Mouse (Mus musculus) A20 (cell line): Measurements from ENCODE around the gene Scarb1.
A peak's percentile ranks its signal among the peaks of the same experiment; 100 is the strongest.
"Not testable (repeated sequence)": the region's sequence is repeated elsewhere in the genome, so short reads cannot be mapped to it uniquely, and the experiment has no call there.

Experiments used
- DNase-seq: peaks from one replicate; pipeline ENCODE4 v3.0.0-alpha.2; 2011; ENCODE audit warnings: low read depth, low spot score

Scarb1 gene

DNA sequence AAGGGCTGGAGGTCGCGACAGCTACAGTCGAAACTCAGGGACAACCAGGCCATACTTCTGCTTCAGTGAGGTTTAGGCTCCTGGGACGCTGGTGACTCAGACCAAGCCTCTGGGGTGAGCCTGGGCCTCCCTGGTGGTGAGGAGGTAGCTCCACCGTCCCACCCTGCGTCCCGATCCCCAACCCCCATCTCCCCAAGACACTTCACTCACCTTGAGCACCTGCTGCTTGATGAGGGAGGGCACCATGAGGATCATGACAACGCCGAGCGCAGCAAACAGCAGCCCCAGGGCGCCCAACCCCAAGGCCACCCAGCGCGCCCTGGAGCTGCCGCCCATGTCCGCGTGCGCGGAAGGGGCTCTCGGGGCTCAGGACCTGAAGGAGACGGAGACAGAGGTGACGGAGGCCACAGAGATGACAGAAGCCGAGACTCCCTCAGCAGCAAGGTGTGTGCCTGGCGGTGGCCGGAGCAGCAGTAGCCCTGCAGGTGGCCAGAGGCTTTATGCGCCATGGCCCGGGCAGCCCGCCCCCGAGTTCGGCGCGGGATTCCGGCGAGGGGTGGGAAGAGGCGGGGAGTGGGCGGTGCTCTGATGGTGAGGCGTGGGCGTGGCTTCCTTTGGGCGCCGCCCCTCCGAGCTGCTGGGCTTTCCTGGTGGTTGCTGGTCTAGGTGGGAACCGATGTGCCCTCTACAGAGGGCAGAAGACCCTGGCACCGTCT, at the start of gene Scarb1:
Gene Scarb1, minus strand, starts transcription at position 548 of the 716 bp plus-strand sequence.
- peak; percentile 91 for DNase-seq

DNA sequence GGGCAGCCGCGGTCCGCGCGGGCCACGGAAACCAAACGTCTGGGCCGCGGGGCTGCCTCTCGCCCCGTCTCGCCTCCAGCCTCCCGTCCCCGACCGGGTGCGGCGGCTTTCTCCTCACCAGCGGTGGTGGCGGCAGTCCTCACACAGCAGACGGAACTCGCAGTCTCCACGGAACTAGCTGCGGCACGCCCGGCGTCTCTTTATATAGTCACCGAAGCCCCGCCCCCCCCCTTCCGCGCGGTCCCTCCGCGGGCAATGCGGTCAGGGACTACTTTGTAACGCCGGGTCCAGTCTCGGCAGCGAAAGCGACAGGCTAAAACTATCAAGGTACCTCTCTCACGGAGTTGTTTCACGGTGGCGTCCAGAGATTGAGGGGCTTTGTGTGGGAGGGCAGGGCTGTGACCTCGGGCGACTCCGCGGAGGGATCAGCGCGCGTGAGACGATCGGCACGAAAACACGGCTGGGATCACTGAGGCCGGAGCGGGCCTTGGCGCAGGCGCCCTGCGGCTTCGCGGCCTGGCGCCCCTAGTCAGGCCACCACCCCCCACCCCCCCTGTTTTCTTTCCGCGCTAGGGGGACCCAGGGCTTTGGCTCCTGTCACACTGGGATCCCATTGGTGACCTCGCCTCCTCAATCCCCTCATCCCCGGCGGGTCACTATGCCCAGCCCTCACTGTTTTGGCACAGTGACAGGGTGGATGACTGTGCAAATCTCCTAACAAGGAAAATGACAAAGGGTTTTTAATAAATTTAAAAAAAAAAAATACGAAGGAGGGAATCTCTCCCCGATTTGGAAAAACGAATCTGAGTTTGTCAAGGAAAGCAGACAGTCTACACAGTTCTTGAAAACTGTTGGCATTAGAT, 48.9 kb upstream of the Scarb1 start, which contains the start of gene Ubc:
Gene Ubc, minus strand, starts transcription at position 624 of the 863 bp plus-strand sequence.
- DNase-seq: peak; percentile 96

DNA sequence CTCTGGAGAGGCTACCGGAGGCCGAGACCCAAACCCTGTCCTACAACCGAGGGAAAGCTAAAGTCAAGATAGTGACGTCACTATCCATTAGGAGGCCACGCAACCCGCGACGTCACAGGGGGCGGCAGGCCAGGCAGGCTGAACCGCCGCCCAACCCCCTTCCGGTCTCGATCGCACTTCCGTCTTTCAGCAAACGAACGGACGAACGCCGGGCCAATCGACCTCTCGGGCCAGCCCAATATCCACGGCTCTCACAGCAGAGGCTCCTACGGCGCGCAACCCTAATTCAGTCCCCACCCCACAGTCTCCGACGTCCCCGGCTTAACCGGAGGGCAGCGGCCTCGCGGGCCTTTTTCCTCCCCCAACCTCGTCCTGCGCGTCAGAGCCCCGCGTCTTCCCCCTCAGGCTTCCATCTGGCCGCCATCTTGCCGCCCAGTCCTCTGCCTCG, 48.3 kb upstream of the Scarb1 start, which contains the start of gene Gm10382:
Gene Gm10382, plus strand, starts transcription at position 192 of the 448 bp plus-strand sequence.
- peak; percentile 87 for DNase-seq

DNA sequence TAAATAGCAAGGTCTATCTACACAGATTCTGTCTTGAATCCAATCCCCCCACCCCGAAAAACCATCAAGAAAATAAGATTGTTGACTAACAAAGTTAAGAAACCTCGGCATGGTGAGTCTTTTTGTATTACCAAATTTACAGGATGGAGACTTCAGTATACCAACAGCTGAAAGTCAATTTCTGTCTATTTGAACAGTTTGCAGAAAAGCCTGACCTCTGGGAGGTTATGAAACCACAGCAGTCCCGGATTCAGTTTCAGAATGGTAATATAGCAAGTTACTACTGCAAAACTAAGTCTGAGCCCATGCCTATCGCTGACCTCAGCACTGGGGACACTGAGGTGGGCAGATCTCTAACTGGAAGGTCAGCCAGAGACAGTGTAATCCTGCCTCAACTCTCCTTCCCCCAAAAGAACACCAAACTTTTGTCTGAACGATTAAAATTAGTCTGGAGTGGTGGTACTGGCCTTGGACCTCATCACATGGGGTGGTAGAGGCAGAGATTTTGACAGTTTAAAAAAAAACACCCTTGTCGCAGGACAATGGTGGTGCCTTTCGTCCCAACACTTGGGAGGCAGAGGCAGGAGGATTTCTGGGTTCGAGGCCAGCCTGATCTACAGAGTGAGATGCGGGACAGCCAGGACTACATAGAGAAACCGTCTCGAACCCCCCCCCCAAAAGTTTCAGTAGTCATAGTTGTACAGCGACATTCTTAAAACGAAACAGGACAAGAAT, 47.6 kb upstream of the Scarb1 start:
- DNase-seq: no peak

DNA sequence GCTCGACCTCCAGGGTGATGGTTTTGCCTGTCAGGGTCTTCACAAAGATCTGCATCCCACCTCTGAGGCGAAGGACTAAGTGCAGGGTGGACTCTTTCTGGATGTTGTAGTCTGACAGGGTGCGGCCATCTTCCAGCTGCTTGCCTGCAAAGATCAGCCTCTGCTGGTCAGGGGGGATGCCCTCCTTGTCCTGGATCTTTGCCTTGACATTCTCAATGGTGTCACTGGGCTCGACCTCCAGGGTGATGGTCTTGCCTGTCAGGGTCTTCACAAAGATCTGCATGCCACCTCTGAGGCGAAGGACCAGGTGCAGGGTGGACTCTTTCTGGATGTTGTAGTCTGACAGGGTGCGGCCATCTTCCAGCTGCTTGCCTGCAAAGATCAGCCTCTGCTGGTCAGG, 46.4 kb upstream of the Scarb1 start:
- not testable (repeated sequence) for DNase-seq

DNA sequence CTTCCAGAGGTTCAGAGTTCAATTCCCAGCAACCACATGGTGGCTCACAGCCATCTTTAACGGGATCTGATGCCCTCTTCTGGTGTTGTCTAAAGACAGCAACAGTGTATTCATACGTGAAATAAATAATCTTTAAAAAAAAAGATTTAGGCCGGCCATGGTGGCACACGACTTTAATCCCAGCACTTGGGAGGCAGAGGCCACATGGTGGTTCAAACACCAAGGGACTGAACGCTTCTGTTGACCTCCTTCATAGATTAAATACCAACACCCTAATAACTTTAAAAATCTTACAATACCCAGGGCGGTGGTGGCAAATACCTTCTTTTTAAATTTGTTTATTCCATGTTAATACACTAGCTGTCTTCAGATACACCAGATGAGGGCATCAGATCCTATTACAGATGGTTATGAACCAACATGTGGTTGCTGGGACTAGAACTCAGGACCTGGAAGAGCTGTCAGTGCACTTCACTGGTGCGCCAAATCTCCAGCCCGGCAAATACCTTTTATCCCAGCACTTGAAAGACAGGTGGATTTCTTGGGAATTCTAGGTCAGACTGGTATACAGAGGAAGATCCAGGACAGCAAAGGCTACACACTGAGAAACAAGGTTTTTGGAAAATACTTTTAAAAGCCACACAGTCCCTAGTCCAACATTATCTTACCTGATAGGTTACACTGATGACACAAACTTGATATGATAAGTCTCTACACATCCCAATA, 44.5 kb upstream of the Scarb1 start:
- no peak for DNase-seq

DNA sequence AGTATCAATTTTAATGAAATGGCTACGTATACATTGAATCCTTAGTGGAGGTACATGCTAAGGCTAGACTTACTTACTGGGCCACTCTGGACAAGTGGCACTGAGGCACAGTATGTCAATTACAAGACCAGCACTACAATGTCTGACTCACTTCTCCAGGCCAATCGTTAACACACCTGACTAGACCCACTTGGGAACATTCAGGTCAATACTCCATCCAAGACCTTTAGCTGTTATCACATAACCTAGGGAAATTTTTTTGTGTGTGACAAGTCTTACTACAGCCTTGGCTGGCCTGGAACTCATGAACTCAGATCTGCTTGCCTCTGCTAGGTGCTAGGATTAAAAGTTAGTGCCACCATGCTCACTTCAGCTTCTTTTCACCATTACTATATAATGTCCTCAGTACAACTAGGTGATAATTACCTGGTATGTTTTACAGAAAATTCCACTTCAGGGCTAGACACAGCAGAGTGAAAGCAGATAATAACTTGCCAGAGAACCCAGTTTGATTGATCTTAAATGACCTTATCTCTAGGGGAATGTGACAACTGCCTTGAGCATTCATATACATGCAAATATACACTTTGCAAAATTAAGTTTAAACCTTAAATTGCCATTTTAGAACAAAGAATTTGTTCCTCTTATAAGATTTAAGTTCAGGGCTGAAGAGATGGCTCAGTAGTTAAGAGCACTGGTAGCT, 43.8 kb upstream of the Scarb1 start:
- DNase-seq: peak; percentile 33

DNA sequence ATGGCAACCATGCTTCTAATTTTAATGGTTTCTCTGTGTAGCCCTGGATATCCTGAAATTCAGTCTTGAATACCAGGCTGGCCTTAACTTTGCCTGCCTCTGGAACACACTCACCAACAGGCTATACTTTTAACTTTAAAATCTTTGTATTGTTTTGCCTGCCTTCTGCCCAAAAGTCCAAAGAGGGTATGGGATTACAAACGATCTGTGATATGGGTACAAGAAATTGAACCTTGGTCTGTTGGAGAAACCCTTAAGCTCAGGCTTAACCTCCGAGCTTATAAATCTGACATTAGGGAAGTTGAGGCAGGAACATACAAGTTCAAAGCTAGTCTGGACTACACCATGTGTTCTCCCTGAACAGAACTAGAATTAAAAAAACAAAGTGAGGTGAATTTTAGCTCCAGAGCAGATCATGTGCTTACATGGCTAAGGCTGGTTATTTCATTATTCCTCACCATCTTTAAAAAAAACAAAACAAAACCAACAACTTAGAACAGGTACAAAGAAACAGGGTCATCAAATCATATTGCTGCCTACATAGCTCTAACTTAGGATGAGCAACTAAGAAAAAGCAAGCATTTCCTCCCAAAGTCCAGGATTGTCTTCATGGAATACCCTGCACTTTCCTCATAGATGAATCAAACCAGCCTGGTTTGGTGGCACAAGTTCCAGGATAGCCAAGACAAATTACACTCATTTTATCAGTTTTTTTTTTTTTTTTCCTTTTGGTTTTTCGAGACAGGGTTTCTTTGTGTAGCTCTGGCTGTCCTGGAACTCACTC, 42.9 kb upstream of the Scarb1 start:
- DNase-seq: no peak

DNA sequence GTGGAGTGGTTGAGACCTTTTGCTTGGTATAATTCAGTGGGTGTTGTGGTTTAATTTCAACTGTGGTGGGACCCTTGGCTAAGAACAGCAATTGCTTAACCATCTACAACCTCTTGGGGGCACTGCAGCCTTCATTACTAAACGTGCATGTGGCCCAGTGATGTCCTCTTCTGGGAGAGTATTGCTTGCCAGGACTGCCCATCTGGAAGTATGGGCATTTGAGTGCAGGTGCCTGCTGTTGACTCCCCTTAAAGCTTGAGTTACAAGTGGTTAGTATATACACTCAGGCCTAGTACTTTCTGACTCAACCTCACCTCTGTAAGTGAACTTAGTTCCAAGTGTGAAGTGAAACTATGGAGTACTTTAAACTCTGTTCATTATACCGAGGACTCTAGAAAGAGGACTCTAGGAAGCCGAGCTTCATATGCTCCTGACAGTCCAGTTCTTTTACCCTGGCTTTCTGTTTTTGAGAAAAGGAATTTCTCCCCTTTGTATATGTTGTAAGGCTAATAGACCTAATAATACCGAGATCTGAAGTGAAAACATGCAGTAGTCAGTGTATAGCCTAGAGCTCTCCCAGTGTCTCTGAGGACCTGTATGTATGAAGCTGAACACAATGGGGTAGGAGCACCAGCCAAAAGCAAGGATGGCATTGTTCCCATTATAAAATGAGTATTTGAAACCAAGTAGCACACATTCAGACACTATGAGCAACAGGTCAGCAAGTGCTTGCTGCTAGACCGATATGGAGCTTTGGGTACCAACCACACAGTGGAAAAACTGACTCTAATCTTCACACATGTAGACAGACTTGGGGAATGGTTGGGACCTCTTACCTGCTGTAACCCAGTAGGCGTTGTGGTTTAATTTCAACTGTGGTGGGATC, 42.0 kb upstream of the Scarb1 start:
- DNase-seq: peak; percentile 76

DNA sequence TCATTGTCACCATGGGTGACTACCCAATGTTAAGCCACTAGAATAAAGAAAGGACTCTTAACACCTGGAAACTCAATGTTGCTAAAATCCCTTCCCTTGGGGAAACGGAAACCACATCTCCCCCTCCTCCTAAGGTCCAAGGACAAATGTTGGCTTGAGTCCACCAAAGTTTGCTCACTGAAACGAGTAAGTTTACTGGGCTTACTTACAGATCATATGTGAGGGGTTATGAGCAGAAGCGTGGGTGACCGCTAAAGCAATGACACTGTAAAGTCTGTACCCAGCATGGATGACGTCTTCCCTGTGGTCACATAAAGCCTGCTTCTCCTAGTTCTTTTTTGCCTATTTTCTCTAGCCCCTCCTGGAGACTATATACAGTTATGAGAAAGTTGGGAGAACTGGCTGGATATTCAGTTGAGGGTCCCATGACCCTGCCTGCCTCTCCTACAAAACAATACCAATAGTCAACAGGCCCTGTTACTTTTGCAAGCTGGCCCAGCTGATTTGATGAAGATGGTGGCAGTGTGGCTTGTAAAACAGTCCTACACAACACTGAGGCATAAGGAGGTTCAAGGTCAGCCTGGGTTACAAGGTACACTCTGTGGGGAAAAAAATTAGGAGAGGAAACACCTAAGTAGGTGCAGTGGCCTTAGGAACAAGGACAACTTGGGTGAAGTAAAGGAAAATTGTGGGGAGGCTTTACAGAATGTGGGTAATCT, 41.2 kb upstream of the Scarb1 start:
- DNase-seq: no peak

DNA sequence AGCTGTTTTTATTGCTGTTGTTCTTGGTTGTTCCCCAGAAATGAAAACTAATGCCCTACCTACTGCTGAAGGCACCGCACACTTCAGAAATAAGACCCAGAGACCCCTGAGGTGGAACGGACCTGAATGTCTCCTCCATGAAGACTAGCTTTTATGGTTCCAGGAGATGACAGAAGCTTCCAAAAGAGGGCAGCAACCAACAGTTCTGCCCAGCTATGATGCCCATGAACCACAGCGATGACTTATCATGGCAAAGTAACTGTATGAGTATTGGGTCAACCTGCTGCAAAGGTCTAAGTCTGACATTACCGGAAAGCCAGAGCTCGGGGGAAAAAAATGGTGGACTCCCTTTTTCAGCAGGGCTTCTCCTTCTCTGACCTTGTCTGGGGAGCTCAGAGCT, 38.0 kb upstream of the Scarb1 start:
- DNase-seq: no peak

DNA sequence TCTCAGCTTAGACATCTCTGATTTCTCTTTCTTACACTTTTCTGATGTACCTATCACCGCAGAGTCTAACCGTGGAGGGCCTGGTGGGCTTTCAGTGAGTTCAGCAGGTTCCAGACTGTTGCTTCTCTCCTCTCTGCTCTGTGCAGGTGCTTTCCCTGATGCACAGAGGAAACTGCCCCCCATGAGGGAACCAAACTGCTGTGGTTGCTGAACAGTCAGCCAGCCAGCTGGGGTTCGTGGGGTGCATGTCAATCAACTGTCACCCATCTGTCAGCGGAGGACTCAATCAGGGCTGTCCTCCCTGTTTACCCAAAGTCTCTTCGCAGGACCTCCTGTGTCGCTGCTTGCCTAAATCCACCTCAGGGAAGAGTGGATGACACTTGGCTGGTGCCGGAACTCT, 36.3 kb upstream of the Scarb1 start:
- DNase-seq: peak; percentile 58

DNA sequence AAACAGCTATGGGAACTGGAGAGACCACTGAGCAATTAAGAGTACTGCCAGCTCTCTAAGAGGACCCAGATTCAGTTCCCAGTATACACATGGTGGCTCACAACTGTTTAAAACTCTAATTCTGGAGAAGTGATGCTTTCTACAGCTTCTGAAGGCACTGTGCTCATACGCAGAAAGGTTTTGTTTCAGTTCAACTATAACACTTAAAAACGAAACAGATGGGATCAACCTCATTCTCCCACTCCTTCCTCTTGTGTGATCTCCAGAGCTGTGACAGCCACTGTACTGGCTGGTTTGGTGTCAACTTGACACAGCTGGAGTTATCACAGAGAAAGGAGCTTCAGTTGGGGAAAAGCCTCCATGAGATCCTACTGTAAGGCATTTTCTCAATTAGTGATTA, 35.0 kb upstream of the Scarb1 start:
- DNase-seq: peak; percentile 45

DNA sequence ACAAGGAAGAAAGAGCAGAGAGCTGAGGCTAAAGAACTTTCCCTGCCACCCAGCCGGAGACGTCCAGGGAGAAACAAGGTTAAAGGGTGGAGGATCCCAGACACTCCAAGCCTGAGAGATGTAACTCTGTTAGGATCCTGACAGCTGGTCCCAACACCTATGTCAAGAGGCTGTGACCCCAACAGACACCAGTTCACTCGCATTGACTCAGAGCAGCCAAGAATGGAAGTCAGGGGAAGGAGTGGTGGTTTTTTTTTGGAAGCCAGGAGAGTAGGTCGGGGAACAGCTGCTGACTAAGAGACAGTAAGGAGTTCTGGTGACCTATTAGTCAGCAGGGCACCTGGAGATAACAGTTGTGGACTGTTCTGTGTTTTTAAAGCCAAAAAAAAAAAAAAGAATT, 31.1 kb upstream of the Scarb1 start:
- no peak for DNase-seq

DNA sequence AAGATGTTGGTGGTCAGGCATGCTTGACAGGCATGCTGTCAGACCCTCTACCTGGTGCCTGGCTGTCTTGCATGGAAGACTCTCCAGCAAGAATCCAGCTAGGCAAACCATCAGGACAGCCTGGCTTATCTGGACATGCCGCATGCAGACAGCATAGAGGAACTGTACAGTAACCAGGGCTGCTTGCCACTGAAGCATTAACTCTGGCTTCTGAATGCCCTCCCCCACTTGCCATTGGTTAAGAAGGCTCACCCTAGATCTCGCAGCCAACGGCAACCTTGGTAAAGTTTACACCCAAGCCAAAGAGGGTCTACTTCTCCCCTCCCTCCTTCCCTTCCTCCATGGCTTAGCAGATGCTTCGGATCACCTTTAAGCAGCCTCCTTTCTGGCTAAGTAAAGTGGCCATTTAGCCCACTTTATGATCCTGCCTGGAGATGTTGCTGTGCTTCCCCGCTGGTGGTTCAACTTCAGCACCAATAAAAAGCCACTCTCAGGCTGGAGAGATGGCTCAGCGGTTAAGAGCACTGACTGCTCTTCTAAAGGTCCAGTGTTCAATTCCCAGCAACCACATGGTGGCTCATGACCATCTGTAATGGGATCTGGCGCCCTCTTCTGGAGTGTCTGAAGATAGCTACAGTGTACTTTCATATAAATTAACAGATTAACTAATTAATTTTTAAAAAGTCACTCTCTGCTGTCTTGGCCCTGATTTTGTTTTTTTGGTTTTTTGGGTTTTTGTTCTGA, 30.2 kb upstream of the Scarb1 start:
- no peak for DNase-seq

DNA sequence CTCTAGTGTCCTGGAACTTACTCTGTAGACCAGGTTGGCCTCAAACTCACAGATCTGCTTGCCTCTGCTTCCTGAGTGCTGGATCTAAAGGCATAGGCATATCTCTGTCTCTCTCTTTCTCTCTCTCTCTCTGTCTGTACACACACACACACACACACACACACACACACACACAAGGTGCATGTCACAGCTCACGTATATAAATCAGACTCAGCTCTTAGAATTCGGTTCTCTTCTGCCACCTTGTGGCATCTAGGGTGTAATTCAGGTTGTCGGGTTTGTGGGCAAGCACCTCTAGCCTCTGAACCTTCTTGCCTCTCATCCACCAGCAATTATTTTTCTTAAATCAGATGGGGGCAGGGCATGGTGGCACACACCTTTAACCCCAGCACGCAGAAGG, 27.7 kb upstream of the Scarb1 start:
- DNase-seq: peak; percentile 91

DNA sequence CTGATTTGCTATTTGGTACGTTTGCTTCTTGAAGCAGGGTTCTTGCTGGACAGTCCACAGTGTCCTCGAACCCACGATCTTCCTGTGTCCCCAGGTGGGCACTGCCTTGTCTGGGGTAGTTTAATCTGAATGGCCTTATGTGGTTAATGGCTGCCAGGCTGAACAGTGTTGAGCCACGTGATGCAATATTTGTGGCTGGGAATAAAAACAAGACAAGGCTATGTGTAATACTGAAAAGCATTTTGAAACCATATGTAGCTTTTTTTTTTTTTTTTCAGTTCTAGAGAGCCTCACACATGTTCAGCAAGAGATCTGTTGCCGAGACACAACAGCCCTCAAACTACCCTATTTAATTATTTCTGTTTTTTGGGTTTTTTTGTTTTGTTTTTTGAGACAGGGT, 27.3 kb upstream of the Scarb1 start:
- no peak for DNase-seq
